Mouse (Mus musculus): Measurements from ENCODE around the gene Sept6.

Gene Sept6

GRCm38 (mm10) chrX:36991694-36992093 lies at the start of gene Sept6:
Sept6 (minus strand) TSS chrX:36991794.
- no peak for DNase-seq

GRCm38 (mm10) chrX:37028378-37028777 lies 36.8 kb upstream of the Sept6 start:
- DNase-seq: no peak

GRCm38 (mm10) chrX:37023652-37024309 lies 32.2 kb upstream of the Sept6 start:
- DNase-seq: peak; percentile 5

- peak; percentile 73 to 76 for DNase-seq
Measured at GRCm38 (mm10) chrX:37022690-37023089, 31.1 kb upstream of the Sept6 start.

GRCm38 (mm10) chrX:37019045-37019444 lies 27.5 kb upstream of the Sept6 start:
- DNase-seq: no peak

- no peak for DNase-seq
Measured at GRCm38 (mm10) chrX:37018150-37018654, 26.6 kb upstream of the Sept6 start.

- no peak for DNase-seq
Measured at GRCm38 (mm10) chrX:37013870-37014269, 22.3 kb upstream of the Sept6 start.

GRCm38 (mm10) chrX:36991039-36991438 lies 555 bp downstream of the Sept6 start:
- DNase-seq: no peak

- DNase-seq: no peak
Measured at GRCm38 (mm10) chrX:36989752-36990404, 1.7 kb downstream of the Sept6 start.

- peak; percentile 67 to 78 for DNase-seq
Measured at GRCm38 (mm10) chrX:36989234-36989751, 2.3 kb downstream of the Sept6 start.

- DNase-seq: peak; percentile 27 to 49
Measured at GRCm38 (mm10) chrX:36988754-36989153, 2.8 kb downstream of the Sept6 start.

GRCm38 (mm10) chrX:36987851-36988250 lies 3.7 kb downstream of the Sept6 start:
- no peak for DNase-seq

- no peak for DNase-seq
Measured at GRCm38 (mm10) chrX:36985041-36985440, 6.6 kb downstream of the Sept6 start.

- DNase-seq: no peak
Measured at GRCm38 (mm10) chrX:36983654-36984311, 7.8 kb downstream of the Sept6 start.

GRCm38 (mm10) chrX:36982892-36983653 lies 8.5 kb downstream of the Sept6 start:
- DNase-seq: peak; percentile 44 to 57

- DNase-seq: no peak
Measured at GRCm38 (mm10) chrX:36980563-36981187, 10.9 kb downstream of the Sept6 start.

GRCm38 (mm10) chrX:36977863-36978262 lies 13.7 kb downstream of the Sept6 start:
- no peak for DNase-seq

GRCm38 (mm10) chrX:36976980-36977379 lies 14.6 kb downstream of the Sept6 start:
- no peak for DNase-seq

- DNase-seq: no peak
Measured at GRCm38 (mm10) chrX:36976272-36976671, 15.3 kb downstream of the Sept6 start.

- DNase-seq: no peak
Measured at GRCm38 (mm10) chrX:36974905-36975304, 16.7 kb downstream of the Sept6 start.

GRCm38 (mm10) chrX:36972951-36973471 lies 18.6 kb downstream of the Sept6 start:
- DNase-seq: no peak

- no peak for DNase-seq
Measured at GRCm38 (mm10) chrX:36971156-36971555, 20.4 kb downstream of the Sept6 start.
